Mouse (Mus musculus): ENCODE measurements around the gene Ddx39b.

Gene Ddx39b

GRCm38 (mm10) chr17:35241305-35242014 lies at the start of gene Ddx39b:
Ddx39b (plus strand) TSS chr17:35241746.
- peak; percentile 96 to 99 for DNase-seq

- no peak for DNase-seq
These were observed 48.6 kb upstream of the Ddx39b start for GRCm38 (mm10) chr17:35192924-35193323.

GRCm38 (mm10) chr17:35193881-35194843 lies 47.4 kb upstream of the Ddx39b start, which contains the start of gene Ltb:
Ltb (plus strand) TSS chr17:35194439.
- DNase-seq: peak; percentile 63 to 64

- no peak for DNase-seq
These were observed 46.5 kb upstream of the Ddx39b start for GRCm38 (mm10) chr17:35194844-35195630.

GRCm38 (mm10) chr17:35195631-35196320 lies 45.8 kb upstream of the Ddx39b start:
- DNase-seq: peak; percentile 88 to 90

GRCm38 (mm10) chr17:35196321-35196641 lies 45.3 kb upstream of the Ddx39b start:
- DNase-seq: no peak

- no peak for DNase-seq
These were observed 44.4 kb upstream of the Ddx39b start for GRCm38 (mm10) chr17:35197126-35197525.

- DNase-seq: no peak
These were observed 43.5 kb upstream of the Ddx39b start for GRCm38 (mm10) chr17:35198029-35198428.

- DNase-seq: no peak
These were observed 42.6 kb upstream of the Ddx39b start for GRCm38 (mm10) chr17:35198946-35199345.

GRCm38 (mm10) chr17:35200398-35200797 lies 41.1 kb upstream of the Ddx39b start:
- peak; percentile 53 to 55 for DNase-seq

- DNase-seq: no peak
These were observed 40.4 kb upstream of the Ddx39b start for GRCm38 (mm10) chr17:35201128-35201527.

GRCm38 (mm10) chr17:35201787-35202186 lies 39.8 kb upstream of the Ddx39b start, which contains the start of gene Tnf:
Tnf (minus strand) TSS chr17:35202007.
- peak; percentile 67 to 80 for DNase-seq

GRCm38 (mm10) chr17:35202442-35202841 lies 39.1 kb upstream of the Ddx39b start:
- no peak for DNase-seq

- DNase-seq: no peak
These were observed 36.8 kb upstream of the Ddx39b start, which contains the start of gene Lta for GRCm38 (mm10) chr17:35204494-35205379. Lta (minus strand) TSS chr17:35205351.

- DNase-seq: no peak
These were observed 36.2 kb upstream of the Ddx39b start for GRCm38 (mm10) chr17:35205380-35205769.

- DNase-seq: no peak
These were observed 31.6 kb upstream of the Ddx39b start for GRCm38 (mm10) chr17:35209785-35210535.

- no peak for DNase-seq
These were observed 31.0 kb upstream of the Ddx39b start for GRCm38 (mm10) chr17:35210593-35210992.

GRCm38 (mm10) chr17:35213071-35213470 lies 28.5 kb upstream of the Ddx39b start:
- DNase-seq: no peak

- DNase-seq: peak; percentile 62 to 75
These were observed 22.9 kb upstream of the Ddx39b start for GRCm38 (mm10) chr17:35218516-35219193.

- DNase-seq: peak in 1 of 2 experiments; percentile 43
These were observed 21.9 kb upstream of the Ddx39b start for GRCm38 (mm10) chr17:35219601-35220041.

All from lung, postnatal 4 days (tissue).